Mouse (Mus musculus) frontal cortex, postnatal 14 days (tissue): Measurements from ENCODE around the gene Lgals12.

ENCODE experiments used
- DNase-seq, 2 experiments: peaks; one replicate each; pipeline ENCODE4 v3.0.0; 2022; ENCODE audit warnings: low spot score in 2 of 2

Lgals12 gene

DNA sequence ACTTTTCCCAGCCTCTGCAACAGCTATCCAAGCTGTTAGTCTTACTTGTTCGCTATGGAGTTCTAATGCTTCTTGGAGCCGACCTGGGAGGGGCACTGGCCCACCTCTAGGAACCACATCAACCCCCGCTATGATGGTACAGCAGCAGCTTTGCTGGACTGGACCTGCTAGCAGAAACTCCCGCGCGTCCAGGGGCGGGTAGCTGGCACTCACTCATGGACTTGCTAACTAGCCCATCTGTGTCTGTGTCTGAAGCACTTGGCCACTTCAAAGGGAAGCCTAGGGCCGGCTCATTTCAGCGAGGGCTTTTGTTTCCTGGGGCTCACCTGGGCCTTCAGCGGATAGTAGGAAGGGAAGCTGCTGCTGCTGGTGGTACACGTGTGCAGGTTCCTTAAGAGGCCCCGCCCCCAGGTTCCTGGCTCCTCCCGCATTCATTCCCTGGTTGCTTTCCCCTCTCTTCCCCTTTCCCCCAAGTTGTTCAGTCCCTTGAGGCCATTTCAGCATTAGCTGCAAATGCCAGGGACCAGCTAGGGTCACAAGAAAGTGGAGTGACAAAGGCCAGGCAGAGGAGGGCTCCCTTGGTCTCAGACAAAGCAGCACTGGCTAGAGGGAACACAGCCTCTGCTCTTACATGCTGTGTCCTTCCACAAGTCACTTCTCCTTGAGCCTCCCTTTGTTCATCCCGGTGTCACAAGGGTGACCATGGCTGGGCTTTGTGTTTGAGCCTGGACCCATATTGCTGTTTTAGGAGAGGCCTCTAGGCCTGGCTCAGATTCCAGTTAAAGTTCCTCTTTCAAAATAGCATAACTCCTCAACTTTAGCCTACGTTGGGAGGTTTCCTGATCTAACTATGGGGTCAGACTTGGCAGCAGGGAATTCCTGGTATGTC is at the start of gene Lgals12:
Lgals12 (minus strand) TSS at position 393 of the 889 bp plus-strand sequence.
- DNase-seq, result peak; percentile 34 to 39

- DNase-seq, result no peak
Observed at GRCm38 (mm10) chr19:7648913-7649666, 42.1 kb upstream of the Lgals12 start.

DNA sequence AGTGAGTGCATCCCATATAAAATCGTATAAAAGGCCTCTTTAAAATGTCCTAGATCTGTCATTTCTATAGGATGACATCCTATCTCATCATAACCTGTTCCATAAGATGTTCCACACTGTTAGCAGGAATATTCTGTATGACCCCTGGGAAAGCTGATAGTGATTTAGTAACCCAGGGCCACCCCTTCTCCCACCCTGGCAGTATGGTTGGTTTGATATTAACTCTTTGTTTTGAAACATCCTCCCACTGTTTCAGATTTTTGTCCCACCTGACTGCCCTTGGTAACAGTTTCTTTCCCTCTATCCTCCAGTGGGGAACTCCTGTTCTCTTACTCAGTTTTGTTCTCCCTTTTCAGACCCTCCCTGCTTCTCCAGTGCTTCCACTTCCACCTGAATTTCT is 26.8 kb upstream of the Lgals12 start:
- no peak for DNase-seq

- DNase-seq, result no peak
Observed at GRCm38 (mm10) chr19:7633021-7633420, 26.0 kb upstream of the Lgals12 start.

DNA sequence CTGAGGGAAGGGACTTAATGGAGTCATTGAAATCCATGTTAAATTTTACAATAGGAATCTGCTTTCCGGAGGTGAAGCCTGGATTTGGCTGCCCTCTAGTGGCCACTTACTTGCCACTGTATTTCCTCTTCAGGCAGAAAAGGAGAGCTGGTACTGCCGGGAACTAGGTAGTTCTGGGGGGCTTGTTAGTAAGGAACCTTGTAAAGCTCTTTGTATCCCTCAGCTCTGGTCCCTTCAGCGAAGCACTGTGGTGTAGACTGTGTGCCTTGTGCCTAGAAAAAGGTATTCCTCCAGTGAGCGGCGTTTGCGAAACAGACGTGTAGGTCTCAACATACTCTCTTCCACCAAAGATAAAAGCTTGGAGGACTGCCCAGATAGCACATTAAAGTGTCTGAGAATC is 10.7 kb upstream of the Lgals12 start:
- peak in 1 of 2 experiments; percentile 65 for DNase-seq

- DNase-seq, result no peak
Observed at GRCm38 (mm10) chr19:7617085-7617484, 10.1 kb upstream of the Lgals12 start.

GRCm38 (mm10) chr19:7616231-7616930 is 9.4 kb upstream of the Lgals12 start:
- no peak for DNase-seq

- DNase-seq, result no peak
Observed at GRCm38 (mm10) chr19:7613151-7613550, 6.2 kb upstream of the Lgals12 start.

DNA sequence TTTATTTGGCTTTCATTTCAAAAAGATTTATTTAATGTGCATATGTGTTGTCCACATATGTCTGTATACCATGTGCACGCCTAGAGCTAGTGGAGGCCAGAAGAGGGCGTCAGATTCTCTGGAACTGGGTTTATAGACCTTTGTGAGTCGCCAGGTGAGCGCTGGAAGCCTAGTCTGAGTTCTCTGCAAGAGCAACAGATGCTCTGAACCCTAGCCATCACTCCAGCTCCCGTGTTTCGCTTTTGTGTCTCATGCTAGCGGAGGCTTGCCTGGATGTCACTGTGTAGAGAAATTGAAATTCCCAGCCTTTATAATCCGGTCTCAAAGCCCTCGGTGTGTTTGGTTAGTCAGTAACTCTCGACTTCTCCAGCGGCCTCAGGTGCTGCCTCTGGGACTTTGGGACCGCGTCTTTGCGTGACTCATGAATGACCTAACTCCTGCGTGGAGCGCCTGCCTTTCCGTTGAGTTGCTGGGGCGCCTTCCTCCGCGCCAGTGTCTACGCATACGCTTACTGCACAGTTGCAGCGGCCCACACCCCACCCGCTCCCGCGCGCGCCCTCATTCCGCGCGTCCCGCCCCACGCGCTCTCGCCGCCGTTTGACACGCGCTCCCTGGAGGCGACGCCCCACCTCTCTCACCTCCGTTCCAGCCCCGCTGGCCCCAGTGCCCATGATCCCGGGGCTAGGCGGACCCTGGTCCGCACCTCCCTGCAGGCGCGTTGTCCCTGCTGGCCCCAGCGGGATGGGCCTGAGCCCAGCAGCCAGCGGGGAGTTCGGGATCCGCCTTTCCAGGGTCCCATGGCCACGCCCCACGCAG is 5.2 kb upstream of the Lgals12 start, which contains the start of gene Hrasls5:
Hrasls5 (plus strand) TSS at position 600 of the 816 bp plus-strand sequence.
- DNase-seq, result peak; percentile 35 to 45

DNA sequence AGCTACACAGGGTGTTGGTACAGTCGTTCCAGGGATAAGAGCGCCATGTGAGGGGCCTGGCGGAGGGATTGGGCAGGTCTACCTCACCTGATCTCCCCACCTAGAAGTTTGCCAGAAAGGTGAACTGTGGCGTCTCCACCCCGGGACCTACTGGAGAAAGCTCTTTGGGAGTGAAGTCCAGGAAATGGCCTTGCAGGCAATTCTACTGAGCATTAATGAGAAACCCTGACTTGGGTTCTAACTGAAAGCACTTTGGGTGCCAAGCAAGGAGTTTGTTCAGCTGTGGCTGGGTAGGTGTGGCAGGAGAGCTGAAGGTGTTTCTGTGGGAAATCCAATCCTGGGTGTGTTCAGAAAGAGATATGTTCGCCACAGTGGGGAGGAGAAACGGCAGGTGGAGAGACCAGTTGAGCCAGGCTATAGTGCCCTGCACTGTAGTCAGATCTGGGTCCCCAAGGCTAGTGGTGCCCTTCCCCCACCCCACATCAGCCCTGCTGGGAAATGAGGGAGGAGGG is 753 bp upstream of the Lgals12 start:
- DNase-seq, result no peak

GRCm38 (mm10) chr19:7605930-7606783 is 836 bp downstream of the Lgals12 start:
- DNase-seq, result peak; percentile 47 to 68

DNA sequence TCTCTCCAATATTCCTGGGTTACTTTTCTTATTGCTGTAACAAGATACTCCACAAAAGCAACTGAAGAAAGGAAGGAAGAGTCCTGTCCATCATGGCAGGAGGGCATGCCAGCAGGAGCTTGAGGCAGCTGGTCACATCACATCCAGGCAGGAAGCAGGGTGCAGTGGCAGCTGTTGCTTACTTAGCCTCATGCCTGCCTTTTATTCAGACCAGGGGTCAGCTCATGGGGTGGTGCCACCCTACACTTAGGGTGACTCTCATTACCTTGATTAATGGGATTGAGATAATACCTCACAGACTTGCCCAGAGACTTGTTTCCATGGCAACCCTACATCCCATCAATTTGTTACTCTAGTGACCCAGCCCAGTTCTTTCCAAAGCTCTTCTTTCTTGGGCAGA is 2.0 kb downstream of the Lgals12 start:
- no peak for DNase-seq

GRCm38 (mm10) chr19:7604107-7604506 is 2.9 kb downstream of the Lgals12 start:
- no peak for DNase-seq

DNA sequence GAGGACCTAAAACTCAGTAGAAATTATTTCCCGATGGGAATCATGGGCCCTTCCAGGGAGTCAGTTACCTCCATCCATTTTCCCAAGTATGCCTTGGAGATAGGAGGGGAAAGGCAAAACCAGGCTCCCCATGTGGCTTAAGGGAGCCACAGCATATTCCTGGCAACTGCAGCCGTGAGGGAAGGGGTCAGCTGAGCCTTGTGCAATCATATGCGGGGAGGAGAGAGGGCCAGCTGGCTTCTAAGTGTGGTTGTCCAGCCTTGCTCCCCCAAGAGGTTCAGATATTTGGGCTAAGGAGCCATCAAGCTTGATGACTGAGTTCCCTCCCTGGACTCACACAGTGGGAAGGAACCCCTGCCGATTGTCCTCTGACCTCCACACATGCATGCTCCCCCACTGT is 5.4 kb downstream of the Lgals12 start:
- no peak for DNase-seq

- no peak for DNase-seq
Observed at GRCm38 (mm10) chr19:7598481-7598880, 8.5 kb downstream of the Lgals12 start.

DNA sequence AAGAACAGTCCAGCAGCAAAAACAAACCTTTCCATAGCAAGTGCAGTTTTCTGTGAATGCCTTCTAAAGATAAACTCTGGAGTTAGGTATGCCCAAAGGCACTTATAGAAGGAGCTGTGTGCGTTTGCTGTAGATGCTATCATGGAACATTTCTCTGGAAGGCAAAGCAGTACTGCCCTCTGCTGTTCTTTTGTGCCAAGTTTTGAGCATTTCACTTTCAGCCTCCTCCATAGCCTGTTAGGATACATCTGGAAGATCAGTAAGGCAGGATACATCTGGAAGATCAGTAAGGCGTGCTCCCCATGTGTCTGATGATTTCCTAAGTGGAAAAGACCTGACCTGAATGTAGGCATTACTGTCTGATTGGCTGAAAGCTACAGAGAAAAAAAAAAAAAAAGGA is 11.5 kb downstream of the Lgals12 start:
- peak in 1 of 2 experiments; percentile 24 for DNase-seq

GRCm38 (mm10) chr19:7592018-7592417 is 15.0 kb downstream of the Lgals12 start:
- DNase-seq, result no peak

- DNase-seq, result no peak
Observed at GRCm38 (mm10) chr19:7590795-7591194, 16.2 kb downstream of the Lgals12 start.

- no peak for DNase-seq
Observed at GRCm38 (mm10) chr19:7585764-7586163, 21.2 kb downstream of the Lgals12 start.

- no peak for DNase-seq
Observed at GRCm38 (mm10) chr19:7585279-7585678, 21.7 kb downstream of the Lgals12 start.
